Mouse (Mus musculus) cerebellum, postnatal 14 days (tissue): Measurements from ENCODE around the gene Vmn1r22.
"Not testable (repeated sequence)": the region's sequence is repeated elsewhere in the genome, so short reads cannot be mapped to it uniquely, and the experiment has no call there.

Experiments
- DNase-seq, 2 experiments: peaks; one replicate each; pipeline ENCODE4 v3.0.0; 2021; ENCODE audit warnings: mixed read lengths in 2 of 2

Vmn1r22 gene

DNA sequence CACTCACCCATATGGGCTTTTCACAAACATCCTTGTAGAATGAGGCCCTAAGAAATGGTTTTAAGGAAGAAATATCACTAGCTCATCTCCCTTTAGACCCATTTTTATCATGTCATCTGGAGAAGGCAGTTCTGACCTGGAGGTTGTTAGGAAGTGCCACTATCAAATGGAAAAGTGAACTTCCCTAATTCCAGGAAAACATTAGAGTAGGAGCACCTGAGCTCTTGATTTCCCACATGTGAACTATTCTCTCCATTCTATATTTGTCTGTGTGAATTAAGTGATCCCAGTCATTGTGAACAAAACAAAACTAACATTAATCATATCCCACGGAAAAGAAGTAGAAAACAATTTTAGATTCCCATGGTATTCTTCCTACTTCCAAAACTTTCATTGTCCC lies at the start of gene Vmn1r22:
TSS of gene Vmn1r22 (minus strand) at position 101 of the 400 bp plus-strand sequence.
- no peak for DNase-seq

- DNase-seq = no peak
Observed at GRCm38 (mm10) chr6:57926738-57927137, 18.9 kb upstream of the Vmn1r22 start, which contains the start of gene Vmn1r23. TSS of gene Vmn1r23 (minus strand) at chr6:57926838.

GRCm38 (mm10) chr6:57859043-57860042 lies 48.5 kb downstream of the Vmn1r22 start:
- peak; percentile 33 to 60 for DNase-seq

- DNase-seq = not testable (repeated sequence)
Observed at GRCm38 (mm10) chr6:57851177-57851576, 56.7 kb downstream of the Vmn1r22 start.

GRCm38 (mm10) chr6:57850286-57850685 lies 57.5 kb downstream of the Vmn1r22 start, which contains the start of gene Vmn1r21:
TSS of gene Vmn1r21 (minus strand) at chr6:57850343.
- DNase-seq = no peak
